Mouse (Mus musculus) embryonic fibroblast, embryonic 13.5 days (primary cell): ENCODE measurements around the gene Iffo2.

Source experiments
- CTCF ChIP-seq: IDR thresholded peaks from 2 replicates; pipeline ENCODE4 v1.5.1; 2011; ENCODE audit warnings: mild to moderate bottlenecking, control low read depth, low read length, moderate library complexity, borderline replicate concordance; ENCODE audit not compliant: insufficient read depth
- POLR2A ChIP-seq: IDR thresholded peaks from 2 replicates; pipeline ENCODE4 v1.6.1; 2011; ENCODE audit warnings: low read depth, mild to moderate bottlenecking, control low read depth, low read length, moderate library complexity

DNA sequence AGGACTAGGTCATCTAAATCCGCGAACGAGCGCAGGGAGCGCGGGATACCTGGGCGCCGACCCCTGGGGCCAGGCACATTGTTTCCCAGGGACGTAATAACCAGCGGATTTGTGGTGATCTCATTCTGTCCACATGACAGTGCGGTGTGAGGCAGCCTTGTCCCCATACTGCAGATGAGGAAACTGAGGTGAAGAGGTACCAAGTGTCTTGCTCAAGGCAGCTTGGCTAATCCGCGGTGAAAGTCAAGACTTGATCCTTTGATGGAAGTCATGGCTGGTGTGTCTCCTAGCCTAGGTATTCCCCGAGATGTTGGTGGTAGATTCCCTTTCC, 45.3 kb downstream of the Iffo2 start:
- no peak for TF ChIP-seq POLR2A
- TF ChIP-seq CTCF = no peak
